Mouse (Mus musculus) CH12.LX (cell line): ENCODE measurements around the gene Ube3c.
A peak's percentile ranks its signal among the peaks of the same experiment; 100 is the strongest.

Source experiments
- CTCF ChIP-seq, 2 experiments: IDR thresholded peaks in 1 of 2; conservative IDR thresholded peaks in 1 of 2; 2 replicates each; pipeline ENCODE4 v1.5.1; 2011 to 2012; ENCODE audit warnings: low read depth in 2 of 2, low read length in 2 of 2, improper control_type of control experiment in 1 of 2, inconsistent platforms in 1 of 2, mild to moderate bottlenecking in 1 of 2, moderate library complexity in 1 of 2
- EP300 ChIP-seq: IDR thresholded peaks from 2 replicates; pipeline ENCODE4 v1.6.1; 2011; ENCODE audit warnings: low read length, improper control_type of control experiment
- POLR2AphosphoS2 ChIP-seq: IDR thresholded peaks from 2 replicates; pipeline ENCODE4 v1.6.1; 2011; ENCODE audit warnings: low read depth, low read length, improper control_type of control experiment
- TCF12 ChIP-seq: IDR thresholded peaks from 2 replicates; pipeline ENCODE4 v1.6.1; 2014; ENCODE audit warnings: low read depth, mild to moderate bottlenecking, inconsistent platforms, low read length, improper control_type of control experiment

- TF ChIP-seq TCF12, result no peak
- no peak for TF ChIP-seq POLR2AphosphoS2
- TF ChIP-seq CTCF (conservative IDR thresholded peaks at IDR 0.05 in 1 of 2, IDR thresholded peaks at IDR 0.05 in 1 of 2; ENCODE audit: low read depth in 2 of 2, low read length in 2 of 2), result peak; percentile 27 to 50
- no peak for TF ChIP-seq EP300
Measured at GRCm38 (mm10) chr5:29560667-29561066, 8.4 kb upstream of the Ube3c start.
